Mouse (Mus musculus): ENCODE measurements around the gene Prkn.

The Prkn gene

GRCm38 (mm10) chr17:10982136-10982535 is 142.0 kb downstream of the Prkn start:
- in situ Hi-C loops (cut with MboI; ENCODE audit: unreplicated experiment in 2 of 2): no loop called here

- in situ Hi-C loops (cut with MboI; ENCODE audit: unreplicated experiment in 2 of 2): no loop called here
These were observed 146.9 kb downstream of the Prkn start for GRCm38 (mm10) chr17:10987040-10987439.

GRCm38 (mm10) chr17:10997291-10997690 is 157.1 kb downstream of the Prkn start:
- in situ Hi-C loops (cut with MboI; ENCODE audit: unreplicated experiment in 2 of 2): no loop called here

GRCm38 (mm10) chr17:11023371-11023770 is 183.2 kb downstream of the Prkn start:
- in situ Hi-C loops (cut with MboI; ENCODE audit: unreplicated experiment in 2 of 2): no loop called here

- in situ Hi-C loops (cut with MboI; ENCODE audit: unreplicated experiment in 2 of 2): no loop called here
These were observed 189.2 kb downstream of the Prkn start for GRCm38 (mm10) chr17:11029348-11029747.

GRCm38 (mm10) chr17:11030936-11031335 is 190.8 kb downstream of the Prkn start:
- in situ Hi-C loops (cut with MboI; ENCODE audit: unreplicated experiment in 2 of 2): no loop called here

- in situ Hi-C loops (cut with MboI; ENCODE audit: unreplicated experiment in 2 of 2): no loop called here
These were observed 192.2 kb downstream of the Prkn start for GRCm38 (mm10) chr17:11032366-11032765.

- in situ Hi-C loops (cut with MboI; ENCODE audit: unreplicated experiment in 2 of 2): no loop called here
These were observed 193.4 kb downstream of the Prkn start for GRCm38 (mm10) chr17:11033594-11033993.

GRCm38 (mm10) chr17:11038272-11038671 is 198.1 kb downstream of the Prkn start:
- in situ Hi-C loops (cut with MboI; ENCODE audit: unreplicated experiment in 2 of 2): no loop called here

GRCm38 (mm10) chr17:11058986-11059385 is 218.8 kb downstream of the Prkn start:
- in situ Hi-C loops (cut with MboI; ENCODE audit: unreplicated experiment in 2 of 2): no loop called here

GRCm38 (mm10) chr17:11067076-11067703 is 227.0 kb downstream of the Prkn start:
- in situ Hi-C loops (cut with MboI; ENCODE audit: unreplicated experiment in 2 of 2): no loop called here

GRCm38 (mm10) chr17:11067704-11068475 is 227.7 kb downstream of the Prkn start:
- in situ Hi-C loops (cut with MboI; ENCODE audit: unreplicated experiment in 2 of 2): no loop called here

- in situ Hi-C loops (cut with MboI; ENCODE audit: unreplicated experiment in 2 of 2): no loop called here
These were observed 230.8 kb downstream of the Prkn start for GRCm38 (mm10) chr17:11070996-11071395.

GRCm38 (mm10) chr17:11076319-11076903 is 236.2 kb downstream of the Prkn start:
- in situ Hi-C loops (cut with MboI; ENCODE audit: unreplicated experiment in 2 of 2): no loop called here

GRCm38 (mm10) chr17:11086492-11086891 is 246.3 kb downstream of the Prkn start:
- in situ Hi-C loops (cut with MboI; ENCODE audit: unreplicated experiment in 2 of 2): no loop called here

- in situ Hi-C loops (cut with MboI; ENCODE audit: unreplicated experiment in 2 of 2): no loop called here
These were observed 246.9 kb downstream of the Prkn start for GRCm38 (mm10) chr17:11087088-11087487.

- in situ Hi-C loops (cut with MboI; ENCODE audit: unreplicated experiment in 2 of 2): no loop called here
These were observed 247.6 kb downstream of the Prkn start for GRCm38 (mm10) chr17:11087823-11088222.

GRCm38 (mm10) chr17:11089361-11089760 is 249.2 kb downstream of the Prkn start:
- in situ Hi-C loops (cut with MboI; ENCODE audit: unreplicated experiment in 2 of 2): no loop called here

- in situ Hi-C loops (cut with MboI; ENCODE audit: unreplicated experiment in 2 of 2): no loop called here
These were observed 252.7 kb downstream of the Prkn start for GRCm38 (mm10) chr17:11092900-11093299.

- in situ Hi-C loops (cut with MboI; ENCODE audit: unreplicated experiment in 2 of 2): no loop called here
These were observed 253.1 kb downstream of the Prkn start for GRCm38 (mm10) chr17:11093321-11093720.

GRCm38 (mm10) chr17:11107007-11107406 is 266.8 kb downstream of the Prkn start:
- in situ Hi-C loops (cut with MboI; ENCODE audit: unreplicated experiment in 2 of 2): no loop called here

- in situ Hi-C loops (cut with MboI; ENCODE audit: unreplicated experiment in 2 of 2): no loop called here
These were observed 267.7 kb downstream of the Prkn start for GRCm38 (mm10) chr17:11107916-11108315.

Measured in v-Abl transformed pro-B cells (cell line).